Mouse (Mus musculus) kidney, embryonic 15.5 days (tissue): ENCODE results near the gene Snrpd2. TPM values are rescaled to one million over a fixed set of nuclear protein-coding genes. Genes with fewer than 3 reads are reported as not detected.

Experiments
- ATAC-seq: fragments of 200-750 bp; cut with Nextera tagmentation; replicated peaks from 2 replicates; pipeline ENCODE4 v1.8.0; 2017; ENCODE audit warnings: moderate TSS enrichment; ENCODE audit not compliant: low FRiP score
- H3K27ac ChIP-seq: fragments of 300-500 bp; sonication (generic); 2 replicates; pipeline ENCODE4 v1.5.1; 2015; ENCODE audit warnings: mild to moderate bottlenecking, inconsistent platforms
- H3K27me3 ChIP-seq: fragments of 300-500 bp; sonication (generic); 2 replicates; pipeline ENCODE4 v1.6.1; 2015; ENCODE audit warnings: inconsistent platforms
- H3K36me3 ChIP-seq: fragments of 300-500 bp; sonication (generic); 2 replicates; pipeline ENCODE4 v1.6.1; 2015; ENCODE audit warnings: inconsistent platforms
- H3K4me1 ChIP-seq: fragments of 300-500 bp; sonication (generic); 2 replicates; pipeline ENCODE4 v1.6.1; 2015; ENCODE audit warnings: inconsistent platforms
- H3K4me2 ChIP-seq: fragments of 300-500 bp; sonication (generic); 2 replicates; pipeline ENCODE4 v1.6.1; 2015; ENCODE audit warnings: moderate library complexity, mild to moderate bottlenecking, inconsistent platforms
- H3K4me3 ChIP-seq: fragments of 300-500 bp; sonication (generic); replicated peaks from 2 replicates; pipeline ENCODE4 v1.5.1; 2015; ENCODE audit warnings: mild to moderate bottlenecking, inconsistent platforms
- H3K9ac ChIP-seq: fragments of 300-500 bp; sonication (generic); 2 replicates; pipeline ENCODE4 v1.6.1; 2015; ENCODE audit warnings: mild to moderate bottlenecking, inconsistent platforms
- H3K9me3 ChIP-seq: fragments of 300-500 bp; sonication (generic); replicated peaks from 2 replicates; pipeline ENCODE4 v1.6.1; 2016; ENCODE audit warnings: inconsistent platforms
- WGBS: fragments of 180-500 bp; shearing (Covaris S2); methylation state at CpG from one replicate; pipeline ENCODE4 v1.1.7; 2015; ENCODE audit warnings: mixed read lengths; 5-methylcytosine and 5-hydroxymethylcytosine counted together
- polyA plus RNA-seq: library from polyadenylated mRNA; unstranded; fragments of >200 nt; fragmentation: Nextera tagmentation; extraction: Ambion mirVana; gene quantifications from 2 replicates; pipeline ENCODE4 v1.2.1, GENCODE M21; 2015

Snrpd2 gene
- polyA plus RNA-seq, 1 experiment from 2014 or later = 157 TPM

GRCm38 (mm10) chr7:19169506-19169905, 20.0 kb downstream of the Snrpd2 start:
- ATAC-seq = no peak
- 56% methylated on average over 10 of the region's 10 CpGs for WGBS
- no peak overlapping the region for H3K9ac ChIP-seq
- peaks cover 25% of the 10 kb centered on the region for H3K27me3 ChIP-seq
- no peaks in the 10 kb centered on the region for H3K36me3 ChIP-seq
- 0 out of 2 replicates have a peak overlapping the region, but pooled peaks have one; percentile 41 for H3K27ac ChIP-seq
- no peak overlapping the region for H3K4me2 ChIP-seq
- no peaks in the 10 kb centered on the region for H3K9me3 ChIP-seq
- H3K4me1 ChIP-seq = peaks cover 48% of the 10 kb centered on the region
- H3K4me3 ChIP-seq = no peak overlapping the region

DNA sequence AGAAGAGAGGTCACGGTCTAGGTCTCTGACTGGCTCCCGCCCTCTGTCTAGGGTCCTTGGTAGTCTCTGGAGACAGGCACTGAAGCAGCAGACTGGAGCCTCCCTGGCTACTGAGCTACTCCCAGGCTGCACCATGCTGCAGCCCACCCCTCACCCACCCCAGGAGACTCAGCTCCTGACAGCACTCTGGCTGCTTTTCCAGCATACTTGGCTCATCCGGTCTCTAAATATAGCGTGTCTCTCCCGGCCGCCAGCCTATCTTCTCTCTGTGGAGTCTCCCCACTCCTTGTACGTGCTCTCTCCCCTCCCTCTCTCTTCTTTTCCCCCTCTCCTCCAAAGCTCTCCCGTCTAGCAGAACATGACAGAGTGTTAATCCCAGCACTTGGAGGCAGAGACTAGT, 20.6 kb downstream of the Snrpd2 start:
- H3K4me2 ChIP-seq = no peak overlapping the region
- no peaks in the 10 kb centered on the region for H3K9me3 ChIP-seq
- 56% methylated on average over 8 of the region's 8 CpGs for WGBS
- peaks cover 41% of the 10 kb centered on the region for H3K4me1 ChIP-seq
- peak overlapping the region; percentile 41; the same call in 1 of the 2 replicates for H3K27ac ChIP-seq
- ATAC-seq = peak; percentile 26; the same call in 1 of the 2 replicates
- H3K36me3 ChIP-seq = no peaks in the 10 kb centered on the region
- H3K4me3 ChIP-seq = no peak overlapping the region
- no peak overlapping the region for H3K9ac ChIP-seq
- H3K27me3 ChIP-seq = peaks cover 24% of the 10 kb centered on the region

DNA sequence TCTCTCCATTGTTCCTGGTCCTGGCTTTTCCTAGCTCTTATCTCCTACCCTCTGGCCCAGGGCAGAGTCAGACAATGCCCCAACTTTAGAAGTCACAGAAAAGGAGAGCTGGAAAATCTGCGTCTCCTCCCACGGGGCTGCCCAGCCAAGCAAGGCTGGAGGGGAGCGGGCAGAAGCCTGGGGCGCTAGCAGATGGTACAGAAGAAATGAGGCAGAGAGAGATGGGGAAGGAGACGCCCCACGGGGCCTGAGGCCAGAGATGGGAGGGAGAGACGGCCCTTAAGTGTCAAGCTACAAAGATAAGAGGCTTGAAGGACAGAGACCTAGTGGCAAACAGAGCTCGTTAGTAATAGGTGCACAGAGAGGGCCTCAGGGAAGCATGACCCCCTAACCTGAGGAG, 22.3 kb downstream of the Snrpd2 start:
- H3K4me2 ChIP-seq = no peak overlapping the region
- H3K9me3 ChIP-seq = no peaks in the 10 kb centered on the region
- H3K4me3 ChIP-seq = no peak overlapping the region
- no peak for ATAC-seq
- peaks cover 46% of the 10 kb centered on the region for H3K4me1 ChIP-seq
- no peaks in the 10 kb centered on the region for H3K36me3 ChIP-seq
- WGBS = 29% methylated on average over 8 of the region's 8 CpGs
- peaks cover 31% of the 10 kb centered on the region for H3K27me3 ChIP-seq
- peak overlapping the region; percentile 64 for H3K27ac ChIP-seq
- H3K9ac ChIP-seq = no peak overlapping the region

DNA sequence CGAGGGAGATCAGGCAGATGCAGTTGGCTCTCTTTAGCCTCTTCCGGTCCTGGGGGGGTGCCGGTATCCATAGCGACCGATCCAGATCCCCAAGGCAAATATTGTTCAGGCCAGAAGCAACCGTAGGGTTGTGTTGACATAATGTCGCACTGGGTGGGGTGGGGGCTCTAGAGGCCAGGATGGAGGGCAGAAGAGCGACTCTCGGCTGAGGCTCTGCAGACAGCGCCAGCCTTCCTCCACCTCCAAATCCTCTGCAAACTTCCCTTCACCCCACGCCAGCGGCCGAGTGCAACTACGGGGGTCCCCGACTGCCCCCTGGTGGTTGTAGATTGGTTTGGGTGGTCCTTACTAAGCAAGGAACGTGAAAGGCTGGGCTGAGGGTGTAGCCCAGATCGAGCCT, 23.4 kb downstream of the Snrpd2 start:
- Histone ChIP-seq H3K27ac (peak overlapping the region; percentile 64), H3K27me3 (peaks cover 41% of the 10 kb centered on the region), H3K4me3 (peak overlapping the region; percentile 36), H3K9me3 (no peaks in the 10 kb centered on the region), H3K36me3 (no peaks in the 10 kb centered on the region), H3K4me1 (peaks cover 49% of the 10 kb centered on the region), H3K4me2 (peak overlapping the region; percentile 71), H3K9ac (no peak overlapping the region)
- WGBS = 3% methylated on average over 17 of the region's 17 CpGs
- peak; percentile 52 for ATAC-seq

DNA sequence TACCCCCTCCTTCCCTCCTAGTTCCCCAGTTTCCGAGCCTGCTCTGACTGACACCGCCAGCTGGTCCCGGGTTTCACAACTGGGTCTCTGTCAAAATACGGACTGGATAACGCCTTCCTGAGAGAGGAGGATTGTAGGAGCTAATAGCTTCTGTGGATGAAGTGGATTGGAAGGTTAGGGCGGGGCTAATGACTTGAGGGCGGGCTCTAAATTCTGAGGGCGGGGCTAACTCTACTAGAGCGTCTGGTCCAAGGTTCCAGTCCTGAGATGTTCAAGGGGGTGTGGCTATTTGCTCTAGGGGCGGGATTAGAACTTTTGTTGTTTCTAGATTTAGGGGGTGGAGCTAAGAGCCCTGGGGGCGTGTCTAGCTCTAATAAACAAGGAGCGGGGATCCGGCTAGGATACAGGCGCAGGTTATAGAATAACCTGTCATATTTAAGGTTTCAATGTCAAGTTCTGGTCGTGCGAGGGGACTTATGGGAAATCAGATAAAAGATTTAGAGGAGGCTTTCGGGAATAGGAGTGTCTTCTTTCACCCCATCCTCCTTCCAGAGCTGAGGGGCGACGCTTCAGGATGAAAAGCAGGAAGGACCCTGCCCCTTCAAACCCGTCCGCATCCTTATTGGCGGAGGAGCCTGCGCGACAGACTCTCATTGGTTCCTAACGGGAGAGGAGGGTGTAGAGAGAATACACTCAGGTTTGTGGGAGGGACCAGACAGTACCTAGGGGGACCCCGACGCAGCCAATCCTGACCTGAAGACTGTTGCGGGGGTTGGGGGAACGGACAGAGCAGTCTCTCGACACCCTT, 26.4 kb downstream of the Snrpd2 start, which contains the start of gene Eml2:
TSS of gene Eml2 (plus strand) at position 714 of the 808 bp plus-strand sequence.
- H3K9ac ChIP-seq = no peak within 1 kb of the TSS
- 2% methylated on average over 30 of the region's 30 CpGs for WGBS
- no peaks in the 10 kb centered on the region for H3K36me3 ChIP-seq
- no peak within 1 kb of the TSS for H3K27ac ChIP-seq
- peaks cover 5% of the 10 kb centered on the region; the same call in 1 of the 2 replicates for H3K9me3 ChIP-seq
- ATAC-seq = no peak; the same call in 1 of the 2 replicates
- H3K4me1 ChIP-seq = peaks cover 59% of the 10 kb centered on the region
- H3K27me3 ChIP-seq = peaks cover 66% of the 10 kb centered on the region
- peak within 1 kb of the TSS; percentile 49 for H3K4me2 ChIP-seq
- peak within 1 kb of the TSS; percentile 30 for H3K4me3 ChIP-seq

- no peak for ATAC-seq
- WGBS = 6% methylated on average over 19 of the region's 21 CpGs
- peaks cover 63% of the 10 kb centered on the region for H3K4me1 ChIP-seq
- H3K4me2 ChIP-seq = peak overlapping the region; percentile 49
- H3K9ac ChIP-seq = no peak overlapping the region
- peaks cover 66% of the 10 kb centered on the region for H3K27me3 ChIP-seq
- H3K9me3 ChIP-seq = peaks cover 5% of the 10 kb centered on the region; the same call in 1 of the 2 replicates
- H3K4me3 ChIP-seq = peak overlapping the region; percentile 30
- H3K36me3 ChIP-seq = no peaks in the 10 kb centered on the region
- H3K27ac ChIP-seq = no peak overlapping the region
These were observed 27.0 kb downstream of the Snrpd2 start for GRCm38 (mm10) chr7:19176516-19176947.

DNA sequence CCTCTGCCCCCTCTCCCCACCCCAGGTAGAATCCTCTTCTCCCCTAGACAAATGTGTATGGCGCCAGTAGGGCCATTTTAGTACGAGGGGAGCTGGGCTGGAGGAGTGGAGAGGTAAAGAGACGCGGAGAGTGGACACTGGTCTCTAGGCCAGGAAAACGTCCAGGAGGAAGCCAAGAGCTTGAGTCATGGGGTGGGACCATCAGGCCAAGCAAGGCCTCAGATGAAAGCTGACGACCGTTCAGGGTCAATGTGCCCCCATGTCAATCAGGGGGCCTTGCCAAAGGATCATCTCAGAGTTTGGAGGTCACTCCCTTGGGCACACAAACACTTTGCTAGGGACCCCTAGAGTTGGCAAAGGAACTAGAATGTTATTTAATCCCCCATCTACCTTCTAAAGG, 27.7 kb downstream of the Snrpd2 start:
- H3K27me3 ChIP-seq = peaks cover 66% of the 10 kb centered on the region
- H3K4me2 ChIP-seq = no peak overlapping the region
- 66% methylated on average over 7 of the region's 7 CpGs for WGBS
- no peaks in the 10 kb centered on the region for H3K36me3 ChIP-seq
- peaks cover 63% of the 10 kb centered on the region for H3K4me1 ChIP-seq
- H3K9me3 ChIP-seq = peaks cover 5% of the 10 kb centered on the region; the same call in 1 of the 2 replicates
- H3K27ac ChIP-seq = no peak overlapping the region
- H3K4me3 ChIP-seq = no peak overlapping the region
- ATAC-seq = no peak
- no peak overlapping the region for H3K9ac ChIP-seq

DNA sequence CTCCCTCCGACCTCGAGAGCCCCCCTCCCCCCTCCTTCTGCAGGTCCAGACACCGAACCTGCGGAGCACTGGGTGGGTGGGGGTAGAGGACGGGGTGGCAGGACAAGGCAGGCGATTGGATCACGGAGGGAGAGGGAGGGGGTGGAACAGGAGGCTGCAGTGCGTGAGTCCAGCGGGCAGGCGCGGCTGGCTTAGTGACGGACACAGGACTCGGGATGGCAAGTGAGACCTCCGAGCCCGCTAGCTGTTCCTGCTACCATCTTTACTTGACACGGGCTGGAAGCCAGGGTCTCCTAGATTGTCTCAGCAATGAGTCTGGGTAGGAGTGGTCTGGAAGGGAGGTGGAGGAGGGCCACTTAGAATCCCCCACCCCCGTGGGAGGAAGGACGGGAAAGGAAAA, 28.5 kb downstream of the Snrpd2 start:
- no peak overlapping the region for H3K27ac ChIP-seq
- peak overlapping the region; percentile 59 for H3K4me2 ChIP-seq
- no peaks in the 10 kb centered on the region for H3K36me3 ChIP-seq
- H3K4me3 ChIP-seq = peak overlapping the region; percentile 29; the same call in 1 of the 2 replicates
- peaks cover 5% of the 10 kb centered on the region; the same call in 1 of the 2 replicates for H3K9me3 ChIP-seq
- H3K9ac ChIP-seq = no peak overlapping the region
- H3K27me3 ChIP-seq = peaks cover 66% of the 10 kb centered on the region
- peaks cover 60% of the 10 kb centered on the region for H3K4me1 ChIP-seq
- ATAC-seq = no peak
- WGBS = 19% methylated on average over 16 of the region's 18 CpGs

DNA sequence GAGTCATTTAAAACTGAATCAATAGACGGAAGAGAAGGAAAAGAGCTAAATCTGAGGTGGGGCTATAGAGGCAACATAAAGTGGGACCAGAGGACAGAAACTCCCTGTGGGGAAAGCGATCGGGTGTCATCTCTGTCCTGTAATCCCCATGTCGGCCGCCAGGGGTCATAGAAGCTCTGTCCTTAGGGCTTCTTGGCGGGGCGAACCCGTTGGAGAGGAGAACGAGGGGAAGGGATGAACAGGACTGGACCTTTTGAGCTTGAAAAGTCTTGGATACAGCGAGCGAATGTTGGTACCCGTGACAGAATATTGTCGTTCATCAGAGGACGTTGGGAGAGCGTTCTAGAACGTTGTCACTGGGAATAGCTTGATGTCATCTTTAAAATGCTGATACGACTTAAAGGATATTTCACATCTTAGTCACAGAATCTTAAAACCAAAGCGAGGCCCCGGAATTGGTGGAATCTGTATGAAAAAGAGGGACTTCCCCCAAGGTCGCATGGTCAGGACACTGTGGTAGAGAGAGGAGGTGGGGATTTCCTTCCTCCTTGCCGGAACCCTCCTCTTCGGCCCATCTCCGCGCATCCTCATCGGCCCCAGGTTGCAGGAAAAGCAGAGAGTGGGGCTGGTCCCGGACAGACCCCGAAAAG, 29.0 kb downstream of the Snrpd2 start:
- WGBS = 9% methylated on average over 27 of the region's 27 CpGs

DNA sequence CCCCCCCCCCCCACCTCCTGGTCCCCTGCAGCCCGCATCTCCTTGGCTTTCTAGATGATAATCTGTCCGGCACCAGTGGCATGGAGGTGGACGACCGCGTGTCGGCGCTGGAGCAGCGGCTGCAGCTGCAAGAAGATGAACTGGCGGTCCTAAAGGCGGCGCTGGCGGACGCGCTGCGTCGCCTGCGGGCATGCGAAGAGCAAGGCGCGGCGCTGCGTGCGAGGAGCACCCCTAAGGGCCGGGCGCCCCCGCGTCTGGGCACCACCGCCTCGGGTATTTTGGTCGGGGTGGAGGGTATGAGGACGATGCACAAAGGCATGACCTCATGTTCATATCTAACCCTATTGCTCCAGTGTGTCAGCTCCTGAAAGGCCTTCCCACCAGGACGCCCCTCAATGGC, 29.7 kb downstream of the Snrpd2 start:
- Histone ChIP-seq H3K4me1 (peaks cover 64% of the 10 kb centered on the region), H3K27me3 (peaks cover 56% of the 10 kb centered on the region), H3K4me3 (peak overlapping the region; percentile 29), H3K9ac (peak overlapping the region; percentile 7; the same call in 1 of the 2 replicates), H3K4me2 (peak overlapping the region; percentile 59), H3K27ac (no peak overlapping the region), H3K9me3 (peaks cover 5% of the 10 kb centered on the region; the same call in 1 of the 2 replicates), H3K36me3 (peaks cover 6% of the 10 kb centered on the region; the same call in 1 of the 2 replicates)
- ATAC-seq = 0 out of 2 replicates have a peak, but pooled peaks have one; percentile 9
- under 1% methylated on average over 31 of the region's 32 CpGs for WGBS

More for the DNA sequence above, 29.0 kb downstream of the Snrpd2 start:
- Histone ChIP-seq H3K4me3 (peak overlapping the region; percentile 29), H3K9me3 (peaks cover 5% of the 10 kb centered on the region; the same call in 1 of the 2 replicates), H3K4me2 (peak overlapping the region; percentile 59), H3K27ac (no peak overlapping the region), H3K4me1 (peaks cover 60% of the 10 kb centered on the region), H3K9ac (no peak overlapping the region), H3K36me3 (peaks cover 2% of the 10 kb centered on the region; the same call in 1 of the 2 replicates), H3K27me3 (peaks cover 62% of the 10 kb centered on the region)
- ATAC-seq = no peak

- Histone ChIP-seq H3K4me2 (peak overlapping the region; percentile 59), H3K9me3 (peaks cover 5% of the 10 kb centered on the region; the same call in 1 of the 2 replicates), H3K4me3 (peak overlapping the region; percentile 29), H3K9ac (no peak overlapping the region), H3K27me3 (peaks cover 52% of the 10 kb centered on the region), H3K36me3 (peaks cover 6% of the 10 kb centered on the region; the same call in 1 of the 2 replicates), H3K27ac (no peak overlapping the region), H3K4me1 (peaks cover 71% of the 10 kb centered on the region)
- 39% methylated on average over 6 of the region's 6 CpGs for WGBS
- ATAC-seq = no peak
These were observed 30.4 kb downstream of the Snrpd2 start for GRCm38 (mm10) chr7:19179936-19180335.
